Mouse (Mus musculus) adrenal gland, adult (tissue): ENCODE results near the gene Abi3.

Source experiments
- DNase-seq, 2 experiments: peaks; one replicate each; pipeline ENCODE4 v3.0.0; 2022 to 2023; ENCODE audit warnings: low spot score in 1 of 2; ENCODE audit not compliant: inconsistent age in 2 of 2

Abi3 gene

GRCm38 (mm10) chr11:95791787-95792186 is 50.5 kb downstream of the Abi3 start:
- DNase-seq, result no peak

- DNase-seq, result peak in 1 of 2 experiments; percentile 83
Measured at GRCm38 (mm10) chr11:95789451-95789891, 52.8 kb downstream of the Abi3 start.

GRCm38 (mm10) chr11:95786511-95786910 is 55.8 kb downstream of the Abi3 start:
- no peak for DNase-seq

- DNase-seq, result no peak
Measured at GRCm38 (mm10) chr11:95785675-95786074, 56.6 kb downstream of the Abi3 start.

GRCm38 (mm10) chr11:95783958-95784357 is 58.3 kb downstream of the Abi3 start:
- no peak for DNase-seq

GRCm38 (mm10) chr11:95783457-95783856 is 58.8 kb downstream of the Abi3 start:
- no peak for DNase-seq

GRCm38 (mm10) chr11:95781557-95781956 is 60.7 kb downstream of the Abi3 start:
- DNase-seq, result no peak

GRCm38 (mm10) chr11:95780480-95780879 is 61.8 kb downstream of the Abi3 start:
- peak in 1 of 2 experiments; percentile 7 for DNase-seq
